Mouse (Mus musculus): ENCODE measurements around the gene Vps72.
A peak's percentile ranks its signal among the peaks of the same experiment; 100 is the strongest.
"Not testable (repeated sequence)": the region's sequence is repeated elsewhere in the genome, so short reads cannot be mapped to it uniquely, and the experiment has no call there.

Vps72 gene

GRCm38 (mm10) chr3:95110911-95111726, at the start of gene Vps72:
Vps72 (plus strand) TSS chr3:95111022.
- peak; percentile 90 to 93 for DNase-seq

- DNase-seq: no peak
Measured at GRCm38 (mm10) chr3:95063741-95064140, 47.1 kb upstream of the Vps72 start.

- no peak for DNase-seq
Measured at GRCm38 (mm10) chr3:95065553-95065952, 45.3 kb upstream of the Vps72 start.

GRCm38 (mm10) chr3:95066095-95066494, 44.7 kb upstream of the Vps72 start:
- no peak for DNase-seq

- no peak for DNase-seq
Measured at GRCm38 (mm10) chr3:95066570-95066969, 44.3 kb upstream of the Vps72 start.

- DNase-seq: peak; percentile 20
Measured at GRCm38 (mm10) chr3:95071606-95072005, 39.2 kb upstream of the Vps72 start.

GRCm38 (mm10) chr3:95088071-95088470, 22.8 kb upstream of the Vps72 start:
- no peak for DNase-seq

GRCm38 (mm10) chr3:95100854-95101253, 10.0 kb upstream of the Vps72 start:
- no peak for DNase-seq

- no peak for DNase-seq
Measured at GRCm38 (mm10) chr3:95105121-95105520, 5.7 kb upstream of the Vps72 start.

GRCm38 (mm10) chr3:95105586-95106337, 5.1 kb upstream of the Vps72 start:
- no peak for DNase-seq

GRCm38 (mm10) chr3:95106338-95107117, 4.3 kb upstream of the Vps72 start, which contains the start of gene Pip5k1a:
Pip5k1a (minus strand) TSS chr3:95106930.
- peak; percentile 99 for DNase-seq

- DNase-seq: not testable (repeated sequence)
Measured at GRCm38 (mm10) chr3:95107308-95107707, 3.5 kb upstream of the Vps72 start.

- no peak for DNase-seq
Measured at GRCm38 (mm10) chr3:95107898-95108297, 2.9 kb upstream of the Vps72 start.

- DNase-seq: no peak
Measured at GRCm38 (mm10) chr3:95112760-95113159, 1.9 kb downstream of the Vps72 start.

GRCm38 (mm10) chr3:95117751-95118150, 6.9 kb downstream of the Vps72 start:
- DNase-seq: no peak

GRCm38 (mm10) chr3:95121580-95121979, 10.8 kb downstream of the Vps72 start:
- DNase-seq: no peak

- peak; percentile 45 to 60 for DNase-seq
Measured at GRCm38 (mm10) chr3:95124246-95124645, 13.4 kb downstream of the Vps72 start, which contains the start of gene Tmod4. Tmod4 (plus strand) TSS chr3:95124476.

- peak; percentile 63 to 71 for DNase-seq
Measured at GRCm38 (mm10) chr3:95124972-95125371, 14.2 kb downstream of the Vps72 start.

GRCm38 (mm10) chr3:95129226-95129651, 18.4 kb downstream of the Vps72 start:
- peak; percentile 77 to 82 for DNase-seq

GRCm38 (mm10) chr3:95130081-95130480, 19.3 kb downstream of the Vps72 start:
- DNase-seq: no peak

GRCm38 (mm10) chr3:95132389-95132788, 21.6 kb downstream of the Vps72 start:
- not testable (repeated sequence) for DNase-seq

- DNase-seq: no peak
Measured at GRCm38 (mm10) chr3:95133176-95133575, 22.4 kb downstream of the Vps72 start.

GRCm38 (mm10) chr3:95133680-95134101, 22.9 kb downstream of the Vps72 start, which contains the start of the genes Scnm1 and Lysmd1:
Scnm1 (minus strand) TSS chr3:95134011.
Lysmd1 (plus strand) TSS chr3:95134088.
- DNase-seq: peak; percentile 91 to 94
